Mouse (Mus musculus) forebrain, postnatal 0 days (tissue): Measurements from ENCODE around the gene Spata6. TPM values are rescaled to one million over a fixed set of nuclear protein-coding genes. Genes with fewer than 3 reads are reported as not detected.
A peak's percentile ranks its signal among the peaks of the same experiment; 100 is the strongest.

Experiments
- ATAC-seq: fragments of 200-750 bp; cut with Nextera tagmentation; 2 replicates; pipeline ENCODE4 v1.8.0; 2017; ENCODE audit warnings: mild to moderate bottlenecking, moderate library complexity
- DNase-seq: peaks from one replicate; pipeline ENCODE4 v3.0.0-alpha.2; 2015
- H3K27ac ChIP-seq: fragments of 300-500 bp; sonication (generic); 2 replicates; pipeline ENCODE4 v1.5.1; 2014; ENCODE audit warnings: low read depth, mild to moderate bottlenecking, antibody characterized with exemption, low read length, moderate library complexity, mixed read lengths
- H3K27me3 ChIP-seq: fragments of 300-500 bp; sonication (generic); 2 replicates; pipeline ENCODE4 v1.6.1; 2014; ENCODE audit warnings: mild to moderate bottlenecking, low read length, mixed read lengths; ENCODE audit not compliant: insufficient read depth
- H3K36me3 ChIP-seq: fragments of 300-500 bp; sonication (generic); 2 replicates; pipeline ENCODE4 v1.6.1; 2014; ENCODE audit warnings: mild to moderate bottlenecking, moderate library complexity; ENCODE audit not compliant: insufficient read depth
- H3K4me1 ChIP-seq: fragments of 300-500 bp; sonication (generic); 2 replicates; pipeline ENCODE4 v1.6.1; 2014; ENCODE audit warnings: antibody characterized with exemption; ENCODE audit not compliant: insufficient read depth
- H3K4me2 ChIP-seq: fragments of 300-500 bp; sonication (generic); 2 replicates; pipeline ENCODE4 v1.6.1; 2014; ENCODE audit warnings: low read depth, mild to moderate bottlenecking, moderate library complexity
- H3K4me3 ChIP-seq: fragments of 300-500 bp; sonication (generic); 2 replicates; pipeline ENCODE4 v1.5.1; 2014; ENCODE audit warnings: low read depth, low read length, mixed read lengths
- H3K9ac ChIP-seq: fragments of 300-500 bp; sonication (generic); 2 replicates; pipeline ENCODE4 v1.6.1; 2014; ENCODE audit warnings: mild to moderate bottlenecking
- H3K9me3 ChIP-seq: fragments of 300-500 bp; sonication (generic); 2 replicates; pipeline ENCODE4 v1.6.1; 2016; ENCODE audit warnings: low read length
- CTCF ChIP-seq: sonication (generic); IDR thresholded peaks from 2 replicates; pipeline ENCODE4 v1.5.1; 2016; ENCODE audit warnings: antibody characterized with exemption, control low read depth, low read depth
- WGBS: fragments of 180-500 bp; shearing (Covaris S2); extraction: QIAGEN DNeasy Blood & Tissue Kit; methylation state at CpG from one replicate; pipeline ENCODE4 v1.1.7; 2014; 5-methylcytosine and 5-hydroxymethylcytosine counted together
- polyA plus RNA-seq: library from polyadenylated mRNA; unstranded; fragments of >200 nt; fragmentation: Nextera tagmentation; extraction: Ambion mirVana; gene quantifications from 2 replicates; pipeline ENCODE4 v1.2.1, GENCODE M21; 2015
- total RNA-seq: library from RNA; depleted of rRNA; stranded (reverse); fragments of >200 nt; gene quantifications from 2 replicates; pipeline ENCODE4 v1.2.3, GENCODE M21; 2014

Gene Spata6
- total and polyA plus RNA-seq, 2 experiments from 2014 or later: 12.9 to 20.0 TPM

GRCm38 (mm10) chr4:111704975-111705374, 14.8 kb upstream of the Spata6 start:
- no peak for ATAC-seq
- H3K27ac ChIP-seq: no peak overlapping the region
- 73% methylated on average over 3 of the region's 3 CpGs for WGBS
- no peaks in the 10 kb centered on the region for H3K4me1 ChIP-seq
- no peaks in the 10 kb centered on the region for H3K9me3 ChIP-seq
- TF ChIP-seq CTCF: no peak
- no peak overlapping the region for H3K4me2 ChIP-seq
- H3K36me3 ChIP-seq: no peaks in the 10 kb centered on the region
- H3K4me3 ChIP-seq: no peak overlapping the region
- no peak overlapping the region for H3K9ac ChIP-seq
- DNase-seq: no peak
- H3K27me3 ChIP-seq: no peaks in the 10 kb centered on the region

- H3K4me2 ChIP-seq: peak overlapping the region; percentile 92
- no peak overlapping the region for H3K9ac ChIP-seq
- WGBS: 76% methylated on average over 4 of the region's 4 CpGs
- peak overlapping the region; percentile 60 for H3K4me3 ChIP-seq
- no peaks in the 10 kb centered on the region for H3K9me3 ChIP-seq
- no peak overlapping the region for H3K27ac ChIP-seq
- DNase-seq (no peak), ATAC-seq (no peak)
- H3K27me3 ChIP-seq: no peaks in the 10 kb centered on the region
- H3K4me1 ChIP-seq: no peaks in the 10 kb centered on the region
- H3K36me3 ChIP-seq: no peaks in the 10 kb centered on the region
- TF ChIP-seq CTCF: no peak
Measured at GRCm38 (mm10) chr4:111719296-111719695, 488 bp upstream of the Spata6 start.

GRCm38 (mm10) chr4:111720662-111721003, 849 bp downstream of the Spata6 start:
- 15% methylated on average over 2 of the region's 2 CpGs for WGBS
- Histone ChIP-seq H3K36me3 (no peaks in the 10 kb centered on the region), H3K4me1 (no peaks in the 10 kb centered on the region), H3K4me2 (peak overlapping the region; percentile 92), H3K9me3 (no peaks in the 10 kb centered on the region), H3K27me3 (no peaks in the 10 kb centered on the region), H3K27ac (no peak overlapping the region), H3K9ac (no peak overlapping the region), H3K4me3 (peak overlapping the region; percentile 60)
- DNase-seq: no peak
- no peak for TF ChIP-seq CTCF
- ATAC-seq: no peak

GRCm38 (mm10) chr4:111721121-111721840, 1.5 kb downstream of the Spata6 start:
- peak overlapping the region; percentile 92 for H3K4me2 ChIP-seq
- ATAC-seq (no peak), DNase-seq (no peak)
- no peak overlapping the region for H3K9ac ChIP-seq
- H3K9me3 ChIP-seq: no peaks in the 10 kb centered on the region
- H3K4me3 ChIP-seq: no peak overlapping the region
- no peak for TF ChIP-seq CTCF
- no peaks in the 10 kb centered on the region for H3K36me3 ChIP-seq
- 30% methylated on average over 4 of the region's 4 CpGs for WGBS
- H3K4me1 ChIP-seq: no peaks in the 10 kb centered on the region
- no peak overlapping the region for H3K27ac ChIP-seq
- no peaks in the 10 kb centered on the region for H3K27me3 ChIP-seq

DNA sequence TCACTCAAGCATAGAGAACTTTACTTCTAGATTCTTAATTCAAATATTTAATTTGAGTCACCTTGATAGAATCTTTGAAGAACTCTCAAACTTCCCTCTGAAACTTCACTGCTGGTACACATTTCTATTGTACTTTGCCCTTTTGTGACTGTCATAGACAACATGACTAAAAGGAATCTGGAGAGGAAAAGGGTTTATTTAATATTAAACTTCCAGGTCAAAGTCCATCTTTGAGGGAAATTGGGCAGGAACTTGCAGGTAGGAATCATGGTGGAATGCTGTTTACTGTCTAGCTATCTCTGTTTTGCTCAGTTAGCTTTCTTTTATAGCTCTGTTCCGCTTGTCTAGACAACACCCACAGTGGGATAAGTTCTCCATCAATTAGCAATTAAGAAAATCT, 17.8 kb downstream of the Spata6 start:
- Histone ChIP-seq H3K4me2 (no peak overlapping the region), H3K9me3 (no peaks in the 10 kb centered on the region), H3K27me3 (no peaks in the 10 kb centered on the region), H3K4me1 (no peaks in the 10 kb centered on the region), H3K36me3 (no peaks in the 10 kb centered on the region), H3K4me3 (no peak overlapping the region), H3K27ac (no peak overlapping the region), H3K9ac (no peak overlapping the region)
- ATAC-seq (no peak), DNase-seq (no peak)
- no peak for TF ChIP-seq CTCF
- 92% methylated on average over 1 of the region's 1 CpGs for WGBS

DNA sequence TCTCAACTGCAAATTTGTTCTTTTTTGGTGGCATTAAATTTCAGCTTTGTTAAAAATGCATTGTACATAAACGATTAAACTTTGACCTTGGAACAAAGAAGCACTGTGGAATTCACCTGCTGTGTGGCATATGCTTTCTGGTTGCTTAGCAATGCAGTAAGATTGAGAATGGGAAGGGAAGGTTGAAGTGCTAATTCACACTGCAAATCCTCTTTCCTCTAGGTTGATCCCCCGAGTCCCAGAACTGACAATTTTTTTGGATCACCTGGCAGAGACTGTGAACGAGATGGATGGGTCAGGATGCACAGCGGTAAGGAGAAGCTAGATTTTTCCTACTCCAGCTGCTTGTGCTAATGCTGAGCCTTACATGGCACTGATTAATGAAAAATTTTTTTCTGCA, 60.7 kb downstream of the Spata6 start:
- no peaks in the 10 kb centered on the region for H3K27me3 ChIP-seq
- no peak overlapping the region for H3K4me3 ChIP-seq
- no peak overlapping the region for H3K27ac ChIP-seq
- ATAC-seq (peak; percentile 58; the same call in 1 of the 2 replicates), DNase-seq (peak; percentile 4)
- no peak for TF ChIP-seq CTCF
- 18% methylated on average over 4 of the region's 4 CpGs for WGBS
- no peaks in the 10 kb centered on the region for H3K9me3 ChIP-seq
- H3K4me2 ChIP-seq: no peak overlapping the region
- H3K9ac ChIP-seq: no peak overlapping the region
- H3K4me1 ChIP-seq: no peaks in the 10 kb centered on the region
- H3K36me3 ChIP-seq: no peaks in the 10 kb centered on the region

- Histone ChIP-seq H3K4me3 (no peak overlapping the region), H3K36me3 (no peaks in the 10 kb centered on the region), H3K27ac (no peak overlapping the region), H3K4me2 (no peak overlapping the region), H3K9ac (no peak overlapping the region), H3K27me3 (no peaks in the 10 kb centered on the region), H3K4me1 (no peaks in the 10 kb centered on the region), H3K9me3 (no peaks in the 10 kb centered on the region)
- no peak for DNase-seq
- no peak for ATAC-seq
- no peak for TF ChIP-seq CTCF
- whole genome bisulfite sequencing: 89% methylated on average over 3 of the region's 3 CpGs
Measured at GRCm38 (mm10) chr4:111799892-111800291, 80.1 kb downstream of the Spata6 start.
